Mouse (Mus musculus): Measurements from ENCODE around the gene Ddb1. TPM values are rescaled to one million over a fixed set of nuclear protein-coding genes. Genes with fewer than 3 reads are reported as not detected.

The Ddb1 gene
- total and polyA plus RNA-seq, 3 experiments: 105 to 264 (median 255) TPM

DNA sequence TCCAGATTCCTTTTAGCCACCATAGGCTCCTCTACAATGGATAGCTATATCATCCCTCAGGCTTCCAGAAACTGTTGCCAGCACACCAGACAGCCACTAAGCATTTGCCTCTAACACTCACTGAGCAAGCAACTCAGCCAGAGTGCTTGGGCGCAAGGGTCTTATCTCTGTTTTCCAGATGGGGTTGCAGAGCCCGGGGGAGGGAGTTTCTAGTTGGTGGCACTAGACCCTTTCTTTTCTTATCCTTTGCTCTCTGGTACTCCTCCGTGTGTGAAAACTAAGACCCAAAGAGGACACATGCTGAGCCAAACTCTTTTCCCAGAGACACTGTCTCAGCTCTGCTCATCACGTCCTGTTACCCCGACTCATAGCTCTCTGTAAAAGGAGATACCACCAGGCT lies 56.2 kb downstream of the Ddb1 start:
- no peak for DNase-seq

DNA sequence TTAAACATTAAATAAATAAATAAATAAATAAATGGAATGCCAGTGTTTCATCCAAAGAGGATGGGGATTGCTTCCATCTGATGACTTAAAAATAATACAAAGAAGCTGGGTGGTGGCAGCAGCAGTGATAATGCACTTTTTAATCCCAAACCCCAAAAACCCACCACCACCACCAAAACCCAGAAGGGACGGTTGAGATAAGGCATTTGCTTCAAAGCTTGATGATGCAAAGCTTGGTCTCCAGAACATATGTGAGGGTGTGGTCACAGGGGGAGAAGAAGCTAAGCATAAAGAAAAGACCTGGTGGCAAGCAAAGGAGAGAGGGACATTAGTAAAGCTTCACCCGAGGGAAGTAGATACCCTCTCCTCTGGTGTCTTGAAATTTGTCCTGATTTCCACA lies 56.8 kb downstream of the Ddb1 start:
- no peak for DNase-seq

- DNase-seq: no peak
Measured at GRCm38 (mm10) chr19:10662665-10663064, 57.5 kb downstream of the Ddb1 start.

- no peak for DNase-seq
Measured at GRCm38 (mm10) chr19:10665093-10665492, 60.0 kb downstream of the Ddb1 start.

- peak; percentile 54 for DNase-seq
Measured at GRCm38 (mm10) chr19:10665499-10665898, 60.4 kb downstream of the Ddb1 start.

DNA sequence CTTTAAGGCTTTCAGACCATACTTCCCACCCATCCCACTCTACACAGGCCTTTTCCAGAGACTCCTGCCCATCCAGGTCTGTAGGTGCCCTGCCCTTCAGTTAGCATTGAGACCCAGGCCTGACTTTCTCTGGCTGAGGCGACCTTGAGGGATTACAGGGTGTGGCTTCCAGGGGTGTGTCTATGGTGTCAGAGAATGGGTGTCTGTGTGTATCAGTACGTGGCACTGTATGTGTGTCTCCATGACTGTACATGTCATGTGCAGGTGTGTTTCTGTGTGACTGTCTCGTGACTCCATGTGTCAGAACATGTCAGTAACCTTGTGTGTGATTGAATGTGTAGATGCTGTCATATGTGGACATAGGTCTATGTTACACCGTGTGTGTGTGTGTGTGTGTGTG lies 66.2 kb downstream of the Ddb1 start:
- DNase-seq: no peak

DNA sequence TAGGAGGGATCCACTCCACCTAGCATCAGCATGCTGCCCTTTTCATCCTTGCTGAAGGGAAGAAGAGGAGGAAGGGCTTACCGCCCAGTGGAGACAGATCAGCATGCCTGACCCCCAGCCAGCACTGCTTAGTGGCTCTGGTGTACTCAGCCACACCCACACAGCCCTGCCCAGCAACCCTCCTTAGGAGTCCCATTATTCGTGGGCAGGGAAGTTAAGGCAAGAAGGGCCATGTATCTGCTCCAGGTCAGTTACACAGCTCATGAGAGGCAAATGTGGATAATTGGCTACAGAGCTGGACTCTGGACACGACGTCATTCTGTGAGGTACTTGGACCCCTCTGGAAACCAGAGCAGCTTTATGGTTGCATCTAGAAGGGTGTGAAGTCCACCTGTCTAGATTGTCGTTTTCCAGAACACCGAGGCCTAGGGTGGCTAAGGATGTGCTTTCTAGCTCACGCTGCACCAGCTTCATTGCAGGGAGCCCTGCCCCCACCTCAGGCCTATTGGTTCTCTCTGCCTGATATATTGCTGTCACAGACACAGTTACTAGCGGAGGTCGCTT lies 66.8 kb downstream of the Ddb1 start:
- DNase-seq: no peak

DNA sequence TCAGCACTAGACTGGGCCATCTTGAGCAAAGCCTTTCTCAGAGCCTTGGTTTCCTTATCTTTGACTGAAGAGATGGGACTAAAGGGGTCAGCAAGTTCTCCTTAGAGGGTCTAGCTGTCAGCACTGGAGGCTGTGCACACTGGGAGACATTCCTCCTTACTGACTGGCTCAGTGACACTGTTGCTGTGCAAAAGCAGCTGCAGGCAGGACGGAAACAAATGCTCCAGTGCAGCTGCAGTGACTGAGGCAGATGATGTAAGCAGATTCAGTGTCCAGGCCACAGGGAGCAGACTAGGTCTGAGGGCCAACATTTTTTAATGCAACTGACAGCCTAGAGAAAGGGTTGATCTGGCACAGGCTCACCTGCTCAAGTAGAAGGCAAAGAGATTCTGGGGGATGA lies 68.1 kb downstream of the Ddb1 start:
- DNase-seq: no peak

- no peak for DNase-seq
Measured at GRCm38 (mm10) chr19:10676656-10677055, 71.5 kb downstream of the Ddb1 start.

DNA sequence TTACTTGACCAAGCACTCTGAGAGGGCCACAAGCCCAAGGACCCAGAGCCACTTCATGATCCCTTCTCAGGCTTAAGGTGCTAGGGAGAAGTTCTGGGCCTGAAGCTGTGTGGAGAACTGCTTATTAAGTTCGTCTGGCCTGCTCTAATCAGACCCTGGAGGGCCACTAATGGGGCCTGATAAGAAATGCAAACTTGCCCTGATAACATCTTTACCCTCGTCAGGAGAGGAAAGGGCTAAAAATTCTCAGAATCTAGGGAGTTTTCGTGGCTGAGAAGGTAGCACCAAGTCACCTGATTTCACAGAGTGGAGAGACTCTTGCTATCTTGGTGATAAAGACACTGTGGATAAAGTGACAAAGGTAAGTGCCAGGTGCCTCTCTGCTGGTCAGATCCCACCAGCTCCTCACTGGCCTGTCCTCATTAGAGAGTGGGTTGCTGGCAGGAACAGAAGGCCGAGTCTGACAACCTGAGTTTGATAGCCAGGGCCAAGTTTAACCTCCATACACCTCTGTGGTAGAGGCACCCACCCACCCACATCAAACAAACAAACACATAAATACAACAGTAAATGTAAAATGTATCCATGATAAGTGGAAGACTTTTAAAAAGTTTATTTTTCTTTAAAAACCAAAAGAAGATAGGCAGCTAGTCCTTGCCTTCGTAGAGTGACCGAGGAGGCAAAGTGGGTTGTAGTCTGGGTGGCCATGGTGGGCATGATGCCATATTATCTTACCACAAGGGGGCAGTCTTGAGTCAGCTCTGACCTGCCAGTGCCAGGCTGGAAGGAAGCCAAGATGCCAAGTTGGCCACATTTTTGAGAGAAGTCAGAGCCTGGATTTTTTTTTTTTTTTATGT lies 73.0 kb downstream of the Ddb1 start, which contains the start of gene Pga5:
Pga5 (minus strand) TSS at position 157 of the 857 bp plus-strand sequence.
- peak; percentile 83 for DNase-seq

DNA sequence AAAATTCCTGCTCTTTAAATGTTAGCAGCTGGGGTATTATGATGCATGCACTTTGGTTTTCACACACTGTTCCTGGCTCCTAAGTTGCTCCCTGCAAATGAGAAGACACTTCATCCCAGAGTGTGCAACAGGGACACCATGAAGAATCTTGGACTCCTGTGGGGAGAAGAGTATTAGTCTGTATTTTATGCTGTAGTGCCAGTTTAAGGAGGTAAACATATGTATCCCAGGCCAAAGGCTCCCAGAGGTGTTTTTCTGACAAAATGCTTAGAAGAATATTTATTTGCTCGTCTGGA lies 73.6 kb downstream of the Ddb1 start:
- no peak for DNase-seq

Other genes starting within 250 kb of the Ddb1 start
- gene Syt7, start 216.2 kb upstream of the Ddb1 start, total RNA-seq (2021): 10 to 100 TPM; 27.2 to 38.3 TPM
- gene Syt7, start 216.2 kb upstream of the Ddb1 start, polyA plus RNA-seq (2012; rRNA removed): 12.2 and 13.5 TPM in 2 replicates
- 1 to 10 TPM; 3.3 to 5.0 TPM for gene Lrrc10b, start 147.9 kb upstream of the Ddb1 start, total RNA-seq (2021)
- gene Lrrc10b, start 147.9 kb upstream of the Ddb1 start, polyA plus RNA-seq (2012; rRNA removed): 2.8 and 6.1 TPM in 2 replicates
- under 1 TPM; 0.49 to 0.76 TPM for gene Ppp1r32, start 122.4 kb upstream of the Ddb1 start, total RNA-seq (2021)
- 0.13 and 0.16 TPM in 2 replicates for gene Ppp1r32, start 122.4 kb upstream of the Ddb1 start, polyA plus RNA-seq (2012; rRNA removed)
- 10 to 100 TPM; 42.1 to 51.1 TPM for gene Cpsf7, start 80.1 kb upstream of the Ddb1 start, total RNA-seq (2021)
- 25.5 and 34.2 TPM in 2 replicates for gene Cpsf7, start 80.1 kb upstream of the Ddb1 start, polyA plus RNA-seq (2012; rRNA removed)
- gene Sdhaf2, start 79.2 kb upstream of the Ddb1 start, total RNA-seq (2021): 10 to 100 TPM; 68.0 to 76.1 TPM
- 10.3 and 10.7 TPM in 2 replicates for gene Sdhaf2, start 79.2 kb upstream of the Ddb1 start, polyA plus RNA-seq (2012; rRNA removed)
- 10 to 100 TPM; 16.0 to 23.1 TPM for gene Tmem216, start 49.1 kb upstream of the Ddb1 start, total RNA-seq (2021)
- gene Tmem216, start 49.1 kb upstream of the Ddb1 start, polyA plus RNA-seq (2012; rRNA removed): 14.5 and 16.2 TPM in 2 replicates
- 10 to 100 TPM; 14.7 to 24.6 TPM for gene Cyb561a3, start 28.2 kb upstream of the Ddb1 start, total RNA-seq (2021)
- gene Cyb561a3, start 28.2 kb upstream of the Ddb1 start, polyA plus RNA-seq (2012; rRNA removed): 34.1 and 37.2 TPM in 2 replicates
- gene Tmem138, start 28.0 kb upstream of the Ddb1 start, total RNA-seq (2021): 1 to 10 TPM; 7.0 to 9.8 TPM
- gene Tmem138, start 28.0 kb upstream of the Ddb1 start, polyA plus RNA-seq (2012; rRNA removed): 7.1 and 9.0 TPM in 2 replicates
- gene Tkfc, start 327 bp downstream of the Ddb1 start, total RNA-seq (2021): 10 to 100 TPM; 17.2 to 20.9 TPM
- gene Tkfc, start 327 bp downstream of the Ddb1 start, polyA plus RNA-seq (2012; rRNA removed): 11.2 and 12.6 TPM in 2 replicates
- gene Vwce, start 28.9 kb downstream of the Ddb1 start, total RNA-seq (2021): under 1 TPM; 0.17 to 0.79 TPM
- gene Vwce, start 28.9 kb downstream of the Ddb1 start, polyA plus RNA-seq (2012; rRNA removed): 0.18 and 0.26 TPM in 2 replicates
- not detected for gene Pga5, start 72.7 kb downstream of the Ddb1 start, total RNA-seq (2021)
- gene Pga5, start 72.7 kb downstream of the Ddb1 start, polyA plus RNA-seq (2012; rRNA removed): not detected in 2 replicates
- gene Vps37c, start 83.4 kb downstream of the Ddb1 start, total RNA-seq (2021): 10 to 100 TPM; 22.1 to 23.3 TPM
- 46.4 and 65.5 TPM in 2 replicates for gene Vps37c, start 83.4 kb downstream of the Ddb1 start, polyA plus RNA-seq (2012; rRNA removed)
- under 1 TPM; 0.10 to 0.14 TPM for gene Cd5, start 133.7 kb downstream of the Ddb1 start, total RNA-seq (2021)
- gene Cd5, start 133.7 kb downstream of the Ddb1 start, polyA plus RNA-seq (2012; rRNA removed): 0.15 and 0.26 TPM in 2 replicates
- gene Cd6, start 224.7 kb downstream of the Ddb1 start, total RNA-seq (2021): not detected
- gene Cd6, start 224.7 kb downstream of the Ddb1 start, polyA plus RNA-seq (2012; rRNA removed): 0.28 and 0.34 TPM in 2 replicates
- 1 to 10 TPM; 3.6 to 6.4 TPM for gene Slc15a3, start 234.4 kb downstream of the Ddb1 start, total RNA-seq (2021)
- gene Slc15a3, start 234.4 kb downstream of the Ddb1 start, polyA plus RNA-seq (2012; rRNA removed): 10.0 and 10.3 TPM in 2 replicates